Mouse (Mus musculus) forebrain, embryonic 12.5 days (tissue): ENCODE results near the gene Trnt1. TPM values are rescaled to one million over a fixed set of nuclear protein-coding genes. Genes with fewer than 3 reads are reported as not detected.

Experiments
- ATAC-seq: fragments of 200-750 bp; cut with Nextera tagmentation; 2 replicates; pipeline ENCODE4 v1.8.0; 2017; ENCODE audit warnings: moderate TSS enrichment; ENCODE audit not compliant: low FRiP score
- H3K27ac ChIP-seq: fragments of 300-500 bp; sonication (generic); 2 replicates; pipeline ENCODE4 v1.5.1; 2016; ENCODE audit warnings: mild to moderate bottlenecking
- H3K27me3 ChIP-seq: fragments of 300-500 bp; sonication (generic); 2 replicates; pipeline ENCODE4 v1.6.1; 2016; ENCODE audit warnings: mild to moderate bottlenecking
- H3K36me3 ChIP-seq: fragments of 300-500 bp; sonication (generic); replicated peaks from 2 replicates; pipeline ENCODE4 v1.6.1; 2016; ENCODE audit warnings: mild to moderate bottlenecking
- H3K4me1 ChIP-seq: fragments of 300-500 bp; sonication (generic); 2 replicates; pipeline ENCODE4 v1.6.1; 2016
- H3K4me2 ChIP-seq: fragments of 300-500 bp; sonication (generic); 2 replicates; pipeline ENCODE4 v1.6.1; 2016; ENCODE audit warnings: mild to moderate bottlenecking, moderate library complexity
- H3K4me3 ChIP-seq: fragments of 300-500 bp; sonication (generic); replicated peaks from 2 replicates; pipeline ENCODE4 v1.5.1; 2016; ENCODE audit warnings: mild to moderate bottlenecking
- H3K9ac ChIP-seq: fragments of 300-500 bp; sonication (generic); 2 replicates; pipeline ENCODE4 v1.6.1; 2016; ENCODE audit warnings: mild to moderate bottlenecking
- H3K9me3 ChIP-seq: fragments of 300-500 bp; sonication (generic); 2 replicates; pipeline ENCODE4 v1.6.1; 2016
- WGBS: fragments of 180-500 bp; shearing (Covaris S2); methylation state at CpG from one replicate; pipeline ENCODE4 v1.1.7; 2016; 5-methylcytosine and 5-hydroxymethylcytosine counted together
- polyA plus RNA-seq: library from polyadenylated mRNA; unstranded; fragments of >200 nt; fragmentation: Nextera tagmentation; extraction: Ambion mirVana; gene quantifications from 2 replicates; pipeline ENCODE4 v1.2.1, GENCODE M21; 2016

Gene Trnt1
- polyA plus RNA-seq, 1 experiment from 2014 or later: 77.2 TPM

DNA sequence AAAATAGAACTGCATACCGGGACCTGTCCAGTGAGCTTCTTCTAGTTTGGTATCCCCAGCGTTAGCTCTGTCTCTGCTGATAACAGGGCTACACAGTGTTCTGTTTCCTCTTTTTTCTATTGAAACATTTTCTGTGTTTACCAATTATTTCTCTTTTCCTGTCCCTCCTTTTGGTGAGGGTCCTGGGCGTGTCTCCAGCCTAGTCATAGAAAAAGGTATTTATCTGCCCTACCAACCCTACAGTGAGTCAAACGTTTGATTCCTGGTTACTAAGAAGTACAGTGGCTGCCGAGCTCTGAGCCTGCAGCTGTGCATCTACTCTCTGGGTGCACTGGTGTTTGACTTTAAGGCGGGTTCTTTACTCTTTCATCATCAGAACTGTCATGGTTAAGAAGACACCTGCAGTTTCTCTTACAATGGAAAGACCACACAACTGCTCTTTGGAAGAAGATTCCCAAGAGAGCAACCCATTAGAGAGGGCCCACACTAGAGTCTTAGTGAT lies 20.0 kb upstream of the Trnt1 start, which contains the start of gene Il5ra:
Gene Il5ra (minus strand): TSS at position 151 of the 502 bp plus-strand sequence.
- ATAC-seq: no peak
- no peak within 1 kb of the TSS for H3K27ac ChIP-seq
- H3K4me3 ChIP-seq: no peak within 1 kb of the TSS
- no peaks in the 10 kb centered on the region for H3K36me3 ChIP-seq
- no peaks in the 10 kb centered on the region for H3K4me1 ChIP-seq
- no peaks in the 10 kb centered on the region for H3K9me3 ChIP-seq
- H3K9ac ChIP-seq: no peak within 1 kb of the TSS
- H3K4me2 ChIP-seq: no peak within 1 kb of the TSS
- H3K27me3 ChIP-seq: no peaks in the 10 kb centered on the region
- WGBS: 79% methylated on average over 6 of the region's 6 CpGs

- Histone ChIP-seq H3K4me2 (no peak overlapping the region), H3K4me3 (no peak overlapping the region), H3K4me1 (no peaks in the 10 kb centered on the region), H3K9ac (no peak overlapping the region), H3K27me3 (no peaks in the 10 kb centered on the region), H3K9me3 (no peaks in the 10 kb centered on the region), H3K27ac (no peak overlapping the region), H3K36me3 (no peaks in the 10 kb centered on the region)
- 85% methylated on average over 7 of the region's 7 CpGs for WGBS
- ATAC-seq: no peak
Observed at GRCm38 (mm10) chr6:106750291-106750690, 18.6 kb upstream of the Trnt1 start.

GRCm38 (mm10) chr6:106758299-106758698 lies 10.6 kb upstream of the Trnt1 start:
- H3K36me3 ChIP-seq: no peaks in the 10 kb centered on the region
- no peaks in the 10 kb centered on the region for H3K9me3 ChIP-seq
- H3K4me3 ChIP-seq: no peak overlapping the region
- H3K4me2 ChIP-seq: no peak overlapping the region
- no peaks in the 10 kb centered on the region for H3K27me3 ChIP-seq
- H3K4me1 ChIP-seq: no peaks in the 10 kb centered on the region
- ATAC-seq: no peak
- H3K27ac ChIP-seq: no peak overlapping the region
- 84% methylated on average over 3 of the region's 3 CpGs for WGBS
- no peak overlapping the region for H3K9ac ChIP-seq

DNA sequence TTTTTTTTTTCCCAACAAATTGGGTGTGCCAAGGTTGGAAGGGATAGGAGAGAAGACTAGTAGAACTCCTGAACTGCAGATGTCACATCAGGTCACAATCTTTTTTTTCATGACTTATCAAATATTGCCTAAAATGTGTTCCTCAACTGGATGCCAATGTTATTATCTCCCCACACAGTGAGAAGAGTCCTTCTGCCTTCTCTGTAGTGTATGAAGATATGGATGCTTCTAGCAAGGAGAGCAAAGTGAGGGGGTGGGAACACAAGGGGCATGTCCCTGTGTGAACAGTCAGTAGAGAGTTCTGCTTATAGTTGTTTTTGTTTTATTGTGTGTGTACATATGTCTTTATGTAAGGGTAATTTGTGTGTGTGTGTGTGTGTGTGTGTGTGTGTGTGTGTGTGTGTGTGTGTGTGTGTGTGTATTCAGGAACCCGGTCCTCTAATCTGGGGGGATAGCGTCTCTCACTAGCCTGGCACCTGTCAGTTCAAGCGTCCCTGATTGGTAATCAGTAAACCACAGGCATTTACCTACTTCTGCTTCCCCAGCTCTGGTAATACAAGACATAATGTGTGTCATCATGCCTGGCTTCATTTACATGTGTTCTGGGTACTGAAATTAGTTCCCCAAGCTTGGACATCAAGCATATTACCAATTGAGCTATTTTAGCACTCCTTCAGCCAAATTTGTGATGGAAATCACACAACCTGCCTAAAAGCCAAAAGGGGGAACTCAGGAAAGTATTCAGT lies 8.3 kb upstream of the Trnt1 start:
- no peaks in the 10 kb centered on the region for H3K9me3 ChIP-seq
- H3K36me3 ChIP-seq: no peaks in the 10 kb centered on the region
- no peaks in the 10 kb centered on the region for H3K4me1 ChIP-seq
- ATAC-seq: no peak
- no peak overlapping the region for H3K4me3 ChIP-seq
- WGBS: 80% methylated on average over 3 of the region's 3 CpGs
- H3K27me3 ChIP-seq: no peaks in the 10 kb centered on the region
- no peak overlapping the region for H3K27ac ChIP-seq
- H3K4me2 ChIP-seq: no peak overlapping the region
- H3K9ac ChIP-seq: no peak overlapping the region

- ATAC-seq: no peak
- WGBS: 81% methylated on average over 1 of the region's 1 CpGs
- no peaks in the 10 kb centered on the region for H3K9me3 ChIP-seq
- H3K27ac ChIP-seq: no peak overlapping the region
- H3K36me3 ChIP-seq: no peaks in the 10 kb centered on the region
- no peak overlapping the region for H3K9ac ChIP-seq
- H3K4me3 ChIP-seq: no peak overlapping the region
- H3K27me3 ChIP-seq: no peaks in the 10 kb centered on the region
- H3K4me2 ChIP-seq: no peak overlapping the region
- H3K4me1 ChIP-seq: no peaks in the 10 kb centered on the region
Observed at GRCm38 (mm10) chr6:106761486-106761885, 7.4 kb upstream of the Trnt1 start.

GRCm38 (mm10) chr6:106765892-106766291 lies 3.0 kb upstream of the Trnt1 start:
- Histone ChIP-seq H3K27me3 (0 out of 2 replicates have a peak, but pooled peaks cover 4% of the 10 kb centered on the region), H3K27ac (no peak overlapping the region), H3K4me1 (peaks cover 11% of the 10 kb centered on the region), H3K4me3 (no peak overlapping the region), H3K9me3 (no peaks in the 10 kb centered on the region), H3K4me2 (no peak overlapping the region), H3K9ac (no peak overlapping the region), H3K36me3 (no peaks in the 10 kb centered on the region)
- no peak for ATAC-seq
- 87% methylated on average over 1 of the region's 1 CpGs for WGBS

GRCm38 (mm10) chr6:106766774-106767173 lies 2.1 kb upstream of the Trnt1 start:
- H3K4me1 ChIP-seq: peaks cover 11% of the 10 kb centered on the region
- H3K4me2 ChIP-seq: no peak overlapping the region
- WGBS: 75% methylated on average over 4 of the region's 4 CpGs
- H3K36me3 ChIP-seq: peaks cover 5% of the 10 kb centered on the region; the same call in 1 of the 2 replicates
- no peak overlapping the region for H3K4me3 ChIP-seq
- 0 out of 2 replicates have a peak, but pooled peaks cover 4% of the 10 kb centered on the region for H3K27me3 ChIP-seq
- H3K9ac ChIP-seq: no peak overlapping the region
- no peak for ATAC-seq
- no peak overlapping the region for H3K27ac ChIP-seq
- no peaks in the 10 kb centered on the region for H3K9me3 ChIP-seq

GRCm38 (mm10) chr6:106769290-106769866 lies 458 bp downstream of the Trnt1 start:
- Histone ChIP-seq H3K4me2 (peak overlapping the region; percentile 94), H3K9ac (peak overlapping the region; percentile 63), H3K4me1 (peaks cover 11% of the 10 kb centered on the region), H3K27ac (no peak overlapping the region), H3K4me3 (peak overlapping the region; percentile 79), H3K9me3 (no peaks in the 10 kb centered on the region), H3K36me3 (peaks cover 19% of the 10 kb centered on the region; the same call in 1 of the 2 replicates), H3K27me3 (0 out of 2 replicates have a peak, but pooled peaks cover 4% of the 10 kb centered on the region)
- WGBS: 2% methylated on average over 33 of the region's 33 CpGs
- ATAC-seq: peak; percentile 77; the same call in 1 of the 2 replicates

GRCm38 (mm10) chr6:106770046-106770445 lies 1.1 kb downstream of the Trnt1 start:
- H3K27ac ChIP-seq: no peak overlapping the region
- H3K36me3 ChIP-seq: peaks cover 22% of the 10 kb centered on the region; the same call in 1 of the 2 replicates

GRCm38 (mm10) chr6:106787138-106787537 lies 18.2 kb downstream of the Trnt1 start:
- H3K9me3 ChIP-seq: no peaks in the 10 kb centered on the region
- H3K4me3 ChIP-seq: no peak overlapping the region
- no peak for ATAC-seq
- peaks cover 33% of the 10 kb centered on the region for H3K36me3 ChIP-seq
- no peak overlapping the region for H3K4me2 ChIP-seq
- no peaks in the 10 kb centered on the region for H3K4me1 ChIP-seq
- H3K9ac ChIP-seq: no peak overlapping the region
- H3K27ac ChIP-seq: no peak overlapping the region
- WGBS: 94% methylated on average over 3 of the region's 3 CpGs
- H3K27me3 ChIP-seq: no peaks in the 10 kb centered on the region

More at GRCm38 (mm10) chr6:106770046-106770445, 1.1 kb downstream of the Trnt1 start:
- Histone ChIP-seq H3K4me2 (peak overlapping the region; percentile 94), H3K9ac (peak overlapping the region; percentile 63), H3K27me3 (0 out of 2 replicates have a peak, but pooled peaks cover 4% of the 10 kb centered on the region), H3K4me1 (peaks cover 11% of the 10 kb centered on the region), H3K9me3 (no peaks in the 10 kb centered on the region), H3K4me3 (peak overlapping the region; percentile 79)
- 43% methylated on average over 4 of the region's 4 CpGs for WGBS
- ATAC-seq: no peak

DNA sequence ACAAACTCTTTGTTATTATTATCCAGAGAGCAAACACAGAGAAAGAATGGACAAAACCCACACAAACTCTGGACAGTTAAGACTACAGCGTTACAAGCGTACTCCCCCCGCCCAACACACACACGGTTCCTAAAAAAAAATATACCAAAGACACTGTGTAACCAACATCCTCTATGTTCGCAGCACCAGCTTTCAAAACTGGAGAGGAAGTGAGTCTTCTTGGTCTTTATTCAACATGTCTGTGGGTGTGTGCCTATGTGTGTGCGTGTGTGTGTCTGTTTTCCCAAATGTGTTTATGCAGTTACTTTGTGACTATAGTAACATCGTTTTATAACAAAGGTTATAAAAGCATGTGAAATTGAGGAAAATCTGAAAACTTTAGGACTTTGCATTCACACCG lies 22.5 kb downstream of the Trnt1 start:
- no peak for ATAC-seq
- Histone ChIP-seq H3K9me3 (no peaks in the 10 kb centered on the region), H3K27me3 (no peaks in the 10 kb centered on the region), H3K9ac (no peak overlapping the region), H3K4me1 (no peaks in the 10 kb centered on the region), H3K36me3 (peaks cover 42% of the 10 kb centered on the region), H3K27ac (no peak overlapping the region), H3K4me2 (no peak overlapping the region), H3K4me3 (no peak overlapping the region)
- 95% methylated on average over 8 of the region's 8 CpGs for WGBS

- 91% methylated on average over 5 of the region's 5 CpGs for WGBS
- peaks cover 34% of the 10 kb centered on the region for H3K36me3 ChIP-seq
Observed at GRCm38 (mm10) chr6:106792486-106792885, 23.6 kb downstream of the Trnt1 start.

More at GRCm38 (mm10) chr6:106792486-106792885, 23.6 kb downstream of the Trnt1 start:
- H3K27me3 ChIP-seq: no peaks in the 10 kb centered on the region
- no peaks in the 10 kb centered on the region for H3K4me1 ChIP-seq
- H3K4me3 ChIP-seq: no peak overlapping the region
- no peak overlapping the region for H3K9ac ChIP-seq
- no peak overlapping the region for H3K27ac ChIP-seq
- H3K9me3 ChIP-seq: no peaks in the 10 kb centered on the region
- no peak overlapping the region for H3K4me2 ChIP-seq
- no peak for ATAC-seq
